Mouse (Mus musculus) cerebellum, postnatal 25 days (tissue): ENCODE results near the gene Rgs7.
A peak's percentile ranks its signal among the peaks of the same experiment; 100 is the strongest.

Experiments used
- DNase-seq, 2 experiments: peaks; one replicate each; pipeline ENCODE4 v3.0.0; 2021; ENCODE audit warnings: mixed read lengths in 2 of 2

The Rgs7 gene

GRCm38 (mm10) chr1:175431356-175432053 is 60.8 kb downstream of the Rgs7 start:
- DNase-seq = peak; percentile 95 to 96

- DNase-seq = no peak
These were observed 65.2 kb downstream of the Rgs7 start for GRCm38 (mm10) chr1:175427112-175427511.

DNA sequence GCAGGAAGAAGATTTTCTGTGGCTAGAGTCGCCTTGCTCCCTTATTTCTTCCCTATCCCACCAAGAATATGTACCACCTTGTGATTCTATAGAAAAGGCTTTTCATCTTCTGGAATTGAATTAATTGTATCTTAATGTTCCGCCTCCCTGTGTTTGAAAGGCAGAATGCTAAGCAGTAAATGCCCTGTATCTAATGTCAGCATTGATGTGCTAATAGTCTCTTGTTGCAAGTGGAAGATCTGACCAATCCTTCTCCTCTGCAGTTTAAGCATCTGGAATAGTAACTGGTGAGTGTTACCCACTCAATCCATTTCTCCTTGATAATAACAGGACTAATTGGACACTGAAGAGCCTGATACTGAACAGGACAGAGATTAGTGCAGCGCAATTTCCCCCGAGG is 65.9 kb downstream of the Rgs7 start:
- no peak for DNase-seq

DNA sequence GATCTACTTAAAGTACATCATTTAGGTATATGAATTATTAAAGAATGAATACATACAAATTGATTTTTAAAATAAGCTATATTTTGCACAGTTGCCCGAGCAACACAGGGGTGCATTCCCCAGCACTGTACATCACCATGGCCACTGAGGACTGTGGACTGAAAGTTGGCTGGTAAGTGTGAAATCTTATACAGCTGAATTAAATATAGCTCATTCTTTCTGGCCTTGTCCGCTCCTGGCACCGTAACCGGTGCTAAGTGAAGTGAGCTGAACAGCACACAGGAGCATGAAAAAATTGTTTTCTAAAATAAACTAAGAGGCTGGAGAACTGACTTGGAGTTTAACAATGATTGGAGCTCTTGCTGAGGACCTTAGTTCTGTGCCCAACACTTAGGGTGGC is 71.4 kb downstream of the Rgs7 start:
- peak in 1 of 2 experiments; percentile 53 for DNase-seq

GRCm38 (mm10) chr1:175415728-175416127 is 76.6 kb downstream of the Rgs7 start:
- no peak for DNase-seq

DNA sequence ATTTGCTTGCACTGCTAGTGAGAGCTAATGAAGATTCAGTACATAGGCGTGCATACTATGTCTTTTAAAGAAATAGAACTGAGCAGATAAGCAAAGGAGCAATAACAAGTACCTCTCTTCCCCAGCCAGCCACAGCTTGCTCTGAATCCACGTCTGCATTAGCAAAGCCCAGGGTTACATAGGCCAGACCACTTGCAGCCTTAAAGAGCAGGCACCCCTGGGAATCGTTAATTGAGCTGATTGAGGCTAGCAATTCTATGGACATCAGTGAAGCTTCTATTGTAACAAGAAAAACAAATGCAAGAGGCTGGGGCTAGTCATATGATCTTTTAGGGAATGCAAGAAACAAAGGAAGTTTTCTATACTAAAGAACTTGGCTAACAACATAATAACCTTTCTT is 81.9 kb downstream of the Rgs7 start:
- DNase-seq = no peak

GRCm38 (mm10) chr1:175391894-175392293 is 100.4 kb downstream of the Rgs7 start:
- DNase-seq = no peak

DNA sequence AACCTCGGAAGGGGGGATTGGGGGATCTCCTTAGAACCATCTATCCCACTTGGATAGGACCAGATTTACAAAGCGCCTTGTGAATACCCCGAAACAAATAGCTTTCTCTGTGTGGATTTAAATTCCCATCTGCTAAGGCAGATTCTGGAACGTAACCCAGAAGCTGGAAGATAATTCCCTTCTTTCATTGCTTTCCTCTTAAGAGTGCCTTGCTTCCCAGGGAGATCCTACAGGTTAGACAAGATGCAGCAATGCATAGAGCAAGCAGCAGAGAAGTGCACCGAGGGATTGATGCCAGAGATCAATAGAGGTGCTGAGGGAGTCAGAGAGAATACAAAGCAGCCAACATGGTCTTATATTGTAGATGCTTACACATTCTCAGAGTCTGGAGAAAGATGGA is 103.0 kb downstream of the Rgs7 start:
- DNase-seq = no peak

- DNase-seq = peak; percentile 47 to 55
These were observed 106.6 kb downstream of the Rgs7 start for GRCm38 (mm10) chr1:175385581-175386235.

DNA sequence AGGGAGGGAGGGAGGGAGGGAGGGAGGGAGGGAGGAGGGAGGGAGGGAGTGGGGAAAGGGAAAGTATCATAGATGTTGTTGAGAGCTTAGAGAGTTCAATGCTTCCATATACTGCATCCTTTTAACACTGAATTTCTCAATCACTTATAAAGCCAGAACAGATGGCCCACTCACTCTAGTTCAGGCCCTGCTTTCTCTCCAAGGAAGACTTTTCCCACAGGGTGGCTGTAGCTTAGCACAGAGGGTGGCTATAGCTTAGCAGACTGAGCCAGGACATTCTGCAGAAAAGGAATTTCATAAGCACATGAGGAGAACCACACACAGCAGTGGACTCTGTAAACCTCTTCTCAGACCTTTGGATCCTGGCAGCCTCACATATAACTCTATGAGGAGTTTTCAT is 119.7 kb downstream of the Rgs7 start:
- peak; percentile 48 to 54 for DNase-seq

DNA sequence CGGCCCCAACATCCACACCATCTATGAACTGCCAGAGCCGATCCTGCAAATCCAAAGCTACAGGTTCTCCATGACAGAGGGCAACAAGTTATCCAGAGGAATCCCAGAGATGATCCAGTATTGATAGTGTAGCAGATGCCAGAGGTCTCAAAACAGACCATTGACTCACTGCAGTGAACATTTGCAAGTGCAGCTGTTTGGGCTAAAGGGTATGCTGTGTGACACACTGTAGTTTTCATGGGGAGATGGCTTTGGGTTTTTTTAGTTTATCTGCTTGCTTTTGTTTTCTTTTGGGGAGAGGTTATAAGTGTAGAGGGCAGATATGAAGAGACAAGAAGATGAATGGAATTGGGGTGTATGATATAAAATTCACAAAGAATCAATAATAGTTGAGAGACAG is 124.2 kb downstream of the Rgs7 start:
- DNase-seq = no peak

DNA sequence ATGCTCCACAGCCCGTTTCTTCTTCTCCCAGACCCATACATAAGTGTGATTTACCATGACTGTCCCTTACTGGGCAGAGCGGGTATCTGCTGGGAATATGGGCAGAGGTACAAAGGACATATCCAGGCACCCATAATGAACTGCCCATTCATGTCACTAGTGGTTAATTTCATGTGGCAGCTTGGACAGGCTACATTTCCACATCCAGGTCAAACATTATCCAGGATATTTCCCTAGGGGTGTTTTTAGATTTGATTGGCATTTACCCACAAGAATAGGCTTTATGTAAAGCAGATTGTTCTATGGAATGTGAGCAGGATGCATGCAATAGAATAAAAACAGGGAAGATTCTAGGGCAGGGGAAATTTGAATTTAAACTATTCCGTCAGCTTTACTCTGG is 128.7 kb downstream of the Rgs7 start:
- DNase-seq = no peak

GRCm38 (mm10) chr1:175359411-175360366 is 132.6 kb downstream of the Rgs7 start:
- peak; percentile 56 to 62 for DNase-seq

- DNase-seq = no peak
These were observed 139.4 kb downstream of the Rgs7 start for GRCm38 (mm10) chr1:175352921-175353320.

DNA sequence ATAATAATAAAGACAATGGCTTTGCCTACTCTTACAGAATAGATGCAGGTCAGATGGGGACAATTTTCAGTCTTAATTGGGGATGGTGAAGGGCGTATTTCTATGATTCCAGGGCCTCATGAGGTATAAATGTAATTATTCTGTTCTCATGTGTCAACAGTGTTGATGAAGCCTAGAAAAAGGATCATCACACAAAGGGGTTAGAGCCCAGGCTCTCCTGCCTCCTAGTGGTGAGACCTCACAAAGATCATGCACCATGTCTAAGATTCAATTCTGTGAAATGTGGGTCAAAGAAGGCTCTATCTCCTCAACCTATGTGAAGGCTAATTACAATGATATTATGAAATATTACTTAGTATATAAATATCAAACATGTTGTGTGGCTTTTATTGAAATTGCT is 146.1 kb downstream of the Rgs7 start:
- DNase-seq = no peak

- DNase-seq = no peak
These were observed 156.1 kb downstream of the Rgs7 start for GRCm38 (mm10) chr1:175336191-175336590.

DNA sequence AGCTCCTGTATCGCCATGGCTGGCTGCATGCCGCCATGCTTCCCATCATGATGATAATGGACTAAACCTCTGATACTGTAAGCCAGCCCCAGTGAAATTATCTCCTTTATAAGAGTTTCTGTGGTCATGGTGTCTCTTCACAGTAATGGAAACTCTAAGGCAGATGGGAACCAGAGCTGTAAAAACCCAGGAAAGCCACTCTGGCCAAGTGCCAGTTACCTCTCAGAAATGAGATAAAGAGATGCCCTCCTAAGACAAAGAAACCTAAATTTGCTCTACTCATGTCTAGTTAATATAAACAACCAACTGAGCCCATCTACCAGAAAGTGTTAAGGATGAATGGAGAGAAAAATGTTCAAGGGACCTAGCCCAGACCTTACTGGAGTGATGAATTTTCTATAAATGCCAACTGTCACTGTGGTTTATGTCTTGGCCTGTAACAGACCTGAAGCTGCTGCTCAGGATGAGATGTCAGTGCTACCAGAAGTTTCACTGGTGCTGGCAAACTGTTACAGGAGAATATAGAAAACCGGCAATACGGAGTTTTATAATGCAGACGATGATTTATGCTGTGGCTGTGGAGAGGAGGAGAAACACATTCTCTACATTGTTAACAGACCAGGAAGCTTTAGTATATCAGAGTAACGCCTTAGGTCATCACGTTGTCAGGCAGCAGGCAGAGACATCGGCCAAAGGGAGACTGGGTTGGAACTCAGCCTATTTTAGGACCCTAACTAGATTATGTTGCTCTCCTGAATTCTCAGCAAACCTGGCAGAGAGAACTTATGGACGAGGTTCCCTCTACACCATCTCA is 159.1 kb downstream of the Rgs7 start:
- peak; percentile 55 to 70 for DNase-seq

DNA sequence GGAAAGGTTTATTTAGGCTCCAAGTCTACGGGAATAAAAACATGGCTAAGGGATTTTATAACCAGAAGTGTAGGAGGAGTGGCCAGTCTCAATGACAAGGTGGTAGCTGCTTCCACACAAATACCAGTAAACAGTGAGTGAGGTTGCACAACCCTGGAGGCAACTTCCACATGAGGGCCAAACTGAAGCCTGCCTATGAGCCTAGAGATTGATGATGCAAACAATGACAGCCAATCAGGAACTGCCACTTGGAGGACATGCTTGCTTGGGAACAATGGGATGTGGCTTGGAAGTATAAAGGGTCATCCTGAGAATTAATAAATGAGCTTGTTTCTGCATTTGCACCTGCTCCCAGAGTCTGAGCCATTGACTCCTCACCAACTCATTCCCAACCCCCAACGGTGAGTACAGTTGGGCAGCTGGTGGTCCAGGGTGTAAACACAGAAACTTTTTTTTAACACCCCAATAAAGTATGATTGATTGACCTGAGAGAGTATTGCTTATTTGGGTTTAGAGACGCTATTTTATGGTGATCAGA is 162.3 kb downstream of the Rgs7 start:
- no peak for DNase-seq

DNA sequence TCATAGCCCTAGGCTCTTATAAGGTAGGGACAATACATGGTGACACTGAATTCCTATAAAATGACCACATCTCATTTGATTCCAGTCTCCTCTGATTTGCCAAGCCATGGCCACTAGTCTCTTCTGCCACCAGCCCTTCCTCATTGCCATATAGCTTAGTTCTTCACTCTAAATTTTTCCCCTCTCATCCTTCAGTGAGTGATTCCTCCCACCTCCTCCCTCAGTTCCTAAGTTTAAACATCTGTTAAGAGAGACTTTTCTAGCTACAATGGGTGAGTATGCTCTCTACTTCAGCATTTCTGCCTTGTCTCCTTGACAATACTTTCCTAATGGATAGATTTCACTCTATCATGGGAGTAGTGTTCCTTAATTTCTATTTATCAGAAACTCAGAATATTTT is 169.5 kb downstream of the Rgs7 start:
- no peak for DNase-seq

- DNase-seq = no peak
These were observed 173.1 kb downstream of the Rgs7 start for GRCm38 (mm10) chr1:175319205-175319604.

DNA sequence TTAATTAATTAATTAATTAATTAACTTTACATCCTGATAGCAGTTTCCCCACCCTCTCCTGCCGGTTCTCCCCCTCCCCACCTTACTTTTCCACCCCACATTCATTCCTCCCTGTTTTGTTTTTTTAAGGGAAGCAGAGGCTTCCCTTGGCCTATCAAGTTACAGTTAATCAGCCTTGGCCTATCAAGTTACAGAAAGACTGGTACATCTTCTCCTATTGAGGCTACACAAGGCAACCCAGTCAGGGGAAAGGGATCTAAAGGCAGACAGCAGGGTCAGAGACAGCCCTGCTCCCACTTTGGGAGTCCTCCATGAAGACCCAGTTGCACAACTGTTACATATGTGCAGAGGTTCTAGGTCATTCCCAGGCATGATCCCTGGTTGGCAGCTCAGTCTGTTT is 175.0 kb downstream of the Rgs7 start:
- no peak for DNase-seq

DNA sequence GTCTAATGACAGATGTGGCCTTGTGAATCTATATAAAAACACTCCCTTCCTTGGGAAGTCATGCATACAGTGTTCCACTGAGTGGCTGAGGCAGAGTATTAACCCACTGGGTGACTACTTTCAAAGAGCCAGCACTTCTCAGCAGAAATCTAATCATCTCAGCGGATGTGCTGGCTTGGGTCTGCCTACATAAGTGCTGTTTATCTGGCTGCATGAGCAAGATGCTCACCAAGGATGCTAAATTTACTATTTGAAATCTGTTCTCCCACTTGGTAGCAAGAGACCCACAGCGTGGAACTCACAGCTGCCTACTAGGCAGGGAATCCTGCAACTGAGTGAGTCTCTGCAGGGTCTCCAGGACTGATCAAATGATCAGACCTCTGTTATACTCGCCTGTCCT is 184.7 kb downstream of the Rgs7 start:
- no peak for DNase-seq
